Mouse (Mus musculus) liver, embryonic 16.5 days (tissue): Measurements from ENCODE around the gene Tnpo2. TPM values are rescaled to one million over a fixed set of nuclear protein-coding genes. Genes with fewer than 3 reads are reported as not detected.
"Not testable (repeated sequence)": the region's sequence is repeated elsewhere in the genome, so short reads cannot be mapped to it uniquely, and the experiment has no call there.

Experiments
- ATAC-seq: fragments of 200-750 bp; cut with Nextera tagmentation; 2 replicates; pipeline ENCODE4 v1.8.0; 2017; ENCODE audit warnings: low read depth, mild to moderate bottlenecking, moderate number of reproducible peaks, moderate library complexity
- H3K27ac ChIP-seq: fragments of 300-500 bp; sonication (generic); 2 replicates; pipeline ENCODE4 v1.5.1; 2014; ENCODE audit warnings: mild to moderate bottlenecking, low read length
- H3K27me3 ChIP-seq: fragments of 300-500 bp; sonication (generic); 2 replicates; pipeline ENCODE4 v1.6.1; 2014; ENCODE audit warnings: low read depth, low read length, mixed read lengths; ENCODE audit not compliant: control insufficient read depth, insufficient read depth
- H3K36me3 ChIP-seq: fragments of 300-500 bp; sonication (generic); 2 replicates; pipeline ENCODE4 v1.6.1; 2014; ENCODE audit warnings: mild to moderate bottlenecking; ENCODE audit not compliant: control insufficient read depth, insufficient read depth
- H3K4me1 ChIP-seq: fragments of 300-500 bp; sonication (generic); 2 replicates; pipeline ENCODE4 v1.6.1; 2014; ENCODE audit warnings: low read depth, low read length, mixed read lengths; ENCODE audit not compliant: control insufficient read depth
- H3K4me2 ChIP-seq: fragments of 300-500 bp; sonication (generic); 2 replicates; pipeline ENCODE4 v1.6.1; 2014; ENCODE audit warnings: low read depth, low read length, mixed read lengths
- H3K4me3 ChIP-seq: fragments of 300-500 bp; sonication (generic); 2 replicates; pipeline ENCODE4 v1.5.1; 2014; ENCODE audit warnings: low read depth, mild to moderate bottlenecking, low read length
- H3K9ac ChIP-seq: fragments of 300-500 bp; sonication (generic); 2 replicates; pipeline ENCODE4 v1.6.1; 2014; ENCODE audit warnings: low read depth, low read length
- H3K9me3 ChIP-seq: fragments of 300-500 bp; sonication (generic); replicated peaks from 2 replicates; pipeline ENCODE4 v1.6.1; 2016; ENCODE audit warnings: low read length; ENCODE audit not compliant: control insufficient read depth
- WGBS: fragments of 180-500 bp; shearing (Covaris S2); extraction: QIAGEN DNeasy Blood & Tissue Kit; methylation state at CpG from one replicate; pipeline ENCODE4 v1.1.7; 2014; ENCODE audit not compliant: insufficient replicate concordance; 5-methylcytosine and 5-hydroxymethylcytosine counted together
- polyA plus RNA-seq: library from polyadenylated mRNA; unstranded; fragments of >200 nt; fragmentation: Nextera tagmentation; extraction: Ambion mirVana; gene quantifications from 2 replicates; pipeline ENCODE4 v1.2.1, GENCODE M21; 2015

Tnpo2 gene
- polyA plus RNA-seq, 1 experiment from 2014 or later = 17.7 TPM

DNA sequence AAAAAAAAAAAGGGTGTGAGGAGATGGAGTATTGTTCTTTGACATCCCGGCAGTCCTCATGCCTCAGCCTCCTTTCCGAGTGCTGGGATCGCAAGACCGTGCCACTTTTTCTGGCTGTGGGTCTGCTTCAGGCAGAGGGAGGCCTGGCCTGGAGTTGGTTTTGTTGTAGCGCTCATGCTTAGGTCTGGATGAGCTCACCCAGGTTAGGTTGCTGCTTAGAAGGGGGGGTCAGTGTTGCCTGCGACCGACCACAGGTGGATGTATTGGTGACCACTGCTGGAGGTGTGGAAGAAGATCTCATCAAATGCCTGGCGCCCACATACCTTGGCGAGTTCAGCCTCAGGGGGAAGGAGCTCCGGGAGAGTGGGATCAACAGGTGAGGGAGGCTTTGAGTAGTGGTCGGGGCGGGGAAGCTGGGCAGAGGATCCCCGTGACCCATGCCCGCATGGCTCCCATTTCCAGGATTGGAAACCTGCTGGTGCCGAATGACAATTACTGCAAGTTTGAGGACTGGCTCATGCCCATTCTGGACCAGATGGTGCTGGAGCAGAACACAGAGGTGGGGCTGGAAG is 36.4 kb downstream of the Tnpo2 start:
- Histone ChIP-seq H3K4me1 (peaks cover 44% of the 10 kb centered on the region), H3K36me3 (peaks cover 18% of the 10 kb centered on the region), H3K4me3 (no peak overlapping the region), H3K9ac (no peak overlapping the region), H3K27me3 (no peaks in the 10 kb centered on the region), H3K4me2 (no peak overlapping the region), H3K27ac (no peak overlapping the region), H3K9me3 (no peaks in the 10 kb centered on the region)
- no peak for ATAC-seq
- WGBS = 87% methylated on average over 15 of the region's 15 CpGs

DNA sequence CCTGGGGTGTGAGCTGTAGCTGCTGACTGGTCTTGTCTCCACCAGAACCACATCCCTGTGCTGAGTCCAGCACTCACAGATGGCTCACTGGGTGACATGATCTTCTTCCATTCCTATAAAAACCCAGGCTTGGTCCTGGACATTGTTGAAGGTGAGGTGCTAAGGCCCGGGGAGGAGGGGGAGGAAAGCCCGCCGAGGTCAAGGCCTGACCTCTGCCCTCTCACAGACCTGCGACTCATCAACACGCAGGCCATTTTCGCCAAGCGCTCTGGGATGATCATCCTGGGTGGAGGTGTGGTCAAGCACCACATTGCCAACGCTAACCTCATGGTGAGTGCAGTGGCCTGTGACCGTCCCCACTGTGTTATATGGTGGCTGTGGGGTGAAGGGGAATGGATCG is 37.5 kb downstream of the Tnpo2 start:
- H3K4me1 ChIP-seq = peaks cover 47% of the 10 kb centered on the region
- no peak for ATAC-seq
- peaks cover 21% of the 10 kb centered on the region for H3K36me3 ChIP-seq

GRCm38 (mm10) chr8:85074617-85075016 is 37.9 kb downstream of the Tnpo2 start:
- peaks cover 51% of the 10 kb centered on the region for H3K4me1 ChIP-seq
- H3K36me3 ChIP-seq = peaks cover 21% of the 10 kb centered on the region
- H3K27ac ChIP-seq = peak overlapping the region; percentile 13
- WGBS = 84% methylated on average over 10 of the region's 10 CpGs
- no peaks in the 10 kb centered on the region for H3K27me3 ChIP-seq
- H3K9ac ChIP-seq = no peak overlapping the region
- H3K9me3 ChIP-seq = no peaks in the 10 kb centered on the region
- no peak overlapping the region for H3K4me3 ChIP-seq
- H3K4me2 ChIP-seq = no peak overlapping the region
- no peak for ATAC-seq

More for the DNA sequence above, 37.5 kb downstream of the Tnpo2 start:
- H3K9me3 ChIP-seq = no peaks in the 10 kb centered on the region
- 79% methylated on average over 10 of the region's 10 CpGs for WGBS
- no peak overlapping the region for H3K4me3 ChIP-seq
- peak overlapping the region; percentile 13; the same call in 1 of the 2 replicates for H3K27ac ChIP-seq
- H3K27me3 ChIP-seq = no peaks in the 10 kb centered on the region
- H3K4me2 ChIP-seq = no peak overlapping the region
- H3K9ac ChIP-seq = no peak overlapping the region

GRCm38 (mm10) chr8:85076001-85076400 is 39.3 kb downstream of the Tnpo2 start:
- WGBS = 58% methylated on average over 9 of the region's 9 CpGs
- peak; percentile 52 for ATAC-seq
- H3K9ac ChIP-seq = no peak overlapping the region

DNA sequence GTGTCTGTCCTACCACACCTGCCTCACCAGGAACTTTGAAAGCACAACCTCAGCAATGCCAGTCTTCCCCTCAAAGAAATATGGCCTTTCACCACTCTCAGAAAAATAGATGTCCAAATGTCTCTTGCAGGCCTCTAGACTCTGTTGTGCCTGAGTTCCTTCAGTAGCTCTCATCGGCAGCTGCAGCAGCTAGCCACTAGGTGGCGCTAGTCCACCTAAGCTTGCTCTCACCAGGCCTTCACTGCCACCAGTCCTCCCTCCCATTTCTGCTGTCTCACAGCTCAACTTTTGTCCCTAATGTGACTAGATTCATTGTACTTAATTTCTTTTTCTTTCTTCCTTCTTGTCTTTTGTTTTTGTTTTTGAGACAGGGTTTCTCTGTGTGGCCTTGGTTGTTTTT is 40.3 kb downstream of the Tnpo2 start:
- Histone ChIP-seq H3K4me1 (peaks cover 53% of the 10 kb centered on the region), H3K27ac (peak overlapping the region; percentile 39; the same call in 1 of the 2 replicates), H3K4me3 (no peak overlapping the region), H3K4me2 (no peak overlapping the region), H3K27me3 (no peaks in the 10 kb centered on the region), H3K9me3 (no peaks in the 10 kb centered on the region), H3K9ac (peak overlapping the region; percentile 30; the same call in 1 of the 2 replicates), H3K36me3 (peaks cover 21% of the 10 kb centered on the region)
- peak; percentile 38; the same call in 1 of the 2 replicates for ATAC-seq
- 0% methylated on average over 2 of the region's 2 CpGs for WGBS

More at GRCm38 (mm10) chr8:85076001-85076400, 39.3 kb downstream of the Tnpo2 start:
- Histone ChIP-seq H3K4me3 (no peak overlapping the region), H3K36me3 (peaks cover 21% of the 10 kb centered on the region), H3K4me1 (peaks cover 47% of the 10 kb centered on the region), H3K9me3 (no peaks in the 10 kb centered on the region), H3K27ac (peak overlapping the region; percentile 22), H3K27me3 (no peaks in the 10 kb centered on the region), H3K4me2 (peak overlapping the region; percentile 24)

GRCm38 (mm10) chr8:85080214-85080531 is 43.5 kb downstream of the Tnpo2 start:
- H3K9me3 ChIP-seq = no peaks in the 10 kb centered on the region
- H3K4me2 ChIP-seq = peak overlapping the region; percentile 92
- peaks cover 7% of the 10 kb centered on the region; the same call in 1 of the 2 replicates for H3K36me3 ChIP-seq
- H3K4me1 ChIP-seq = peaks cover 58% of the 10 kb centered on the region
- H3K9ac ChIP-seq = peak overlapping the region; percentile 95
- under 1% methylated on average over 25 of the region's 25 CpGs for WGBS
- peak overlapping the region; percentile 85 for H3K27ac ChIP-seq
- peak overlapping the region; percentile 89 for H3K4me3 ChIP-seq
- H3K27me3 ChIP-seq = no peaks in the 10 kb centered on the region
- no peak for ATAC-seq

DNA sequence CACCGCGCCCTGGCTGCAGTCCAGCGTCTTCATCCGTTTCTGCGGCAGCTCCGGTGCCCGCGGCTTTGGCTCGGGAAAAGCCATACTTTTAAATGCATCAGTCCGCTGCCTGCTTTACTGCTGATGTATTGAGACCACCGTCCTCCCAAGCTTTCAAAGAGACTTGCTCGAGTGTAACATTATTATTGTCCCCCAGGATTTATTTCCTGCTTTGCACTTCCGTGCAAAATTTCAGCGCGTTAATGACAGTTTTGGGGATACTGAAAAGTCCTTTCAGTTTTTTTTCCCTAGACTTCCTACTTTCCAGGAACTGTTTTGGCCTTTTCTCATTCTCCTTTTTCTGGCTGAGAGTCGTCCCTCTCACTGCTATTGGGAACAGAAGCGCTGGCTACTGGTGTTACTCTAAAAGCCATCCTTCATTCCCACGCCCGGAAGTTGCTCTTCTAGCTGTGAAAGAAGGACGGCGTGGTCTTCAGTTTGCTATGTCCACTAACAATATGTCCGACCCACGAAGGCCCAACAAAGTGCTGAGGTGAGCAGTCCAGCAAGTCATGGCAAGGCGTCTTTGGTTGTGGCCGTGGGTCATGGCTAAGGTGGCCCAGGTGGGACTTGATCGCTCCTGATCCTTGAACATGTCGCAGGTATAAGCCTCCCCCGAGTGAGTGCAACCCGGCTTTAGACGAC is 44.0 kb downstream of the Tnpo2 start, which contains the start of gene Wdr83os:
Wdr83os (plus strand) TSS at position 209 of the 684 bp plus-strand sequence.
- Histone ChIP-seq H3K9me3 (no peaks in the 10 kb centered on the region), H3K36me3 (peaks cover 6% of the 10 kb centered on the region; the same call in 1 of the 2 replicates), H3K9ac (peak within 1 kb of the TSS; percentile 95), H3K4me2 (peak within 1 kb of the TSS; percentile 92), H3K4me1 (peaks cover 53% of the 10 kb centered on the region), H3K27me3 (no peaks in the 10 kb centered on the region), H3K4me3 (peak within 1 kb of the TSS; percentile 89), H3K27ac (peak within 1 kb of the TSS; percentile 85)
- no peak for ATAC-seq
- 0% methylated on average over 30 of the region's 30 CpGs for WGBS

DNA sequence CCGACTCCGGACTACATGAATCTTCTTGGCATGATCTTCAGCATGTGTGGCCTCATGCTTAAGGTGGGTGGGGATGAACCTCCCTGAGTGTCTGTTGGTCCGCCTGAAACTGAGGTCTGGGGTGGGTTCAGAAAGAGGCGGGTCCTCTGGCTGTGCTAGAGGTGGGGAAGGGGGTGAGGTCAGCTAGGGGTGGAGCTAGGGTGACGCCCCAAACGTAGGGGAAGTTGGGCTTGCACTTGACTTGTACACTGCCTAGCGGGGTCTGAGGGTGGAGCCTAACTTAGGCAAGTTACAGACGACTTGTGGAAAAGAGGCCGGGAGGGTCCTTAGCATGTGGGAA is 44.5 kb downstream of the Tnpo2 start, which contains the start of gene Wdr83:
Wdr83 (minus strand) TSS at position 91 of the 340 bp plus-strand sequence.
- H3K27me3 ChIP-seq = no peaks in the 10 kb centered on the region
- 0% methylated on average over 9 of the region's 9 CpGs for WGBS

DNA sequence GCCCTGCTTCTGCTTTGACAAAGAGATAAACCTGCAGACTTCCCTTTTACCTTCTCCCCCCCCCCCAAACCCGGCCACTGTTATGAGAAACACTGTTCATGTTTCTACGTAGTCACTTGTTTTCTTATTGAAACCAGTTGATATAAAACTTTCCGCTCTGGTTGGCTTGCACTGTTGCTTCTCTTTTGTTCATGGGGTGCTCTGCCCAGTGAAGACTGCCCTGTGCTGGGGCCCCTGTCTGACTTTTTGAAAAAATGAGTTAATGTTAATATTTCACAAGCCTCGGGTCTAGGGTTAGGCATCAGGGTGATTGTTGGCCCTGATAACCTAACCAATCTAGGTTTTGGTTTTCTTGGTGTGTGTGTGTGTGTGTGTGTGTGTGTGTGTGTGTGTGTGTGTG is 45.5 kb downstream of the Tnpo2 start:
- Histone ChIP-seq H3K4me1 (peaks cover 40% of the 10 kb centered on the region), H3K4me2 (peak overlapping the region; percentile 11; the same call in 1 of the 2 replicates), H3K27ac (0 out of 2 replicates have a peak overlapping the region, but pooled peaks have one; percentile 9)
- not testable (repeated sequence) for H3K27me3 ChIP-seq, H3K4me3 ChIP-seq, H3K9ac ChIP-seq, H3K9me3 ChIP-seq, H3K36me3 ChIP-seq, ATAC-seq
- WGBS = 28% methylated on average over 4 of the region's 4 CpGs

More for the DNA sequence above, 44.5 kb downstream of the Tnpo2 start, which contains the start of gene Wdr83:
- peaks cover 48% of the 10 kb centered on the region for H3K4me1 ChIP-seq
- H3K4me2 ChIP-seq = peak within 1 kb of the TSS; percentile 92
- H3K27ac ChIP-seq = peak within 1 kb of the TSS; percentile 85
- peak; percentile 66 for ATAC-seq
- peak within 1 kb of the TSS; percentile 89 for H3K4me3 ChIP-seq
- no peaks in the 10 kb centered on the region for H3K9me3 ChIP-seq
- H3K36me3 ChIP-seq = peaks cover 8% of the 10 kb centered on the region; the same call in 1 of the 2 replicates
- H3K9ac ChIP-seq = peak within 1 kb of the TSS; percentile 95
